Mouse (Mus musculus): ENCODE data around the gene Cic.

Gene Cic

GRCm38 (mm10) chr7:25281734-25282601, 14.5 kb downstream of the Cic start:
- peak; percentile 92 for DNase-seq (ENCODE audit: low read depth, low spot score)

- no peak for DNase-seq (ENCODE audit: low read depth, low spot score)
Observed at GRCm38 (mm10) chr7:25282731-25283211, 15.3 kb downstream of the Cic start.

- DNase-seq (ENCODE audit: low read depth, low spot score): no peak
Observed at GRCm38 (mm10) chr7:25283637-25284036, 16.1 kb downstream of the Cic start.

GRCm38 (mm10) chr7:25284171-25284570, 16.7 kb downstream of the Cic start:
- no peak for DNase-seq (ENCODE audit: low read depth, low spot score)

GRCm38 (mm10) chr7:25284766-25285165, 17.3 kb downstream of the Cic start:
- no peak for DNase-seq (ENCODE audit: low read depth, low spot score)

- DNase-seq (ENCODE audit: low read depth, low spot score): no peak
Observed at GRCm38 (mm10) chr7:25285511-25286238, 18.2 kb downstream of the Cic start.

- no peak for DNase-seq (ENCODE audit: low read depth, low spot score)
Observed at GRCm38 (mm10) chr7:25286989-25287388, 19.5 kb downstream of the Cic start.

GRCm38 (mm10) chr7:25288011-25288410, 20.5 kb downstream of the Cic start:
- no peak for DNase-seq (ENCODE audit: low read depth, low spot score)

- no peak for DNase-seq (ENCODE audit: low read depth, low spot score)
Observed at GRCm38 (mm10) chr7:25288721-25289120, 21.2 kb downstream of the Cic start.

- DNase-seq (ENCODE audit: low read depth, low spot score): no peak
Observed at GRCm38 (mm10) chr7:25289925-25290324, 22.4 kb downstream of the Cic start.

- no peak for DNase-seq (ENCODE audit: low read depth, low spot score)
Observed at GRCm38 (mm10) chr7:25290463-25290862, 23.0 kb downstream of the Cic start.

GRCm38 (mm10) chr7:25290911-25291310, 23.4 kb downstream of the Cic start:
- DNase-seq (ENCODE audit: low read depth, low spot score): no peak

- DNase-seq (ENCODE audit: low read depth, low spot score): no peak
Observed at GRCm38 (mm10) chr7:25292107-25292506, 24.6 kb downstream of the Cic start.

- DNase-seq (ENCODE audit: low read depth, low spot score): no peak
Observed at GRCm38 (mm10) chr7:25293191-25293739, 25.8 kb downstream of the Cic start.

GRCm38 (mm10) chr7:25294495-25294894, 27.0 kb downstream of the Cic start:
- no peak for DNase-seq (ENCODE audit: low read depth, low spot score)

GRCm38 (mm10) chr7:25294960-25295722, 27.6 kb downstream of the Cic start:
- DNase-seq (ENCODE audit: low read depth, low spot score): no peak

GRCm38 (mm10) chr7:25296945-25297453, 29.5 kb downstream of the Cic start:
- DNase-seq (ENCODE audit: low read depth, low spot score): no peak

GRCm38 (mm10) chr7:25297454-25298325, 30.2 kb downstream of the Cic start, which contains the start of gene Pafah1b3:
Pafah1b3 (minus strand) TSS chr7:25297986.
- DNase-seq (ENCODE audit: low read depth, low spot score): peak; percentile 90

- DNase-seq (ENCODE audit: low read depth, low spot score): no peak
Observed at GRCm38 (mm10) chr7:25301063-25301462, 33.6 kb downstream of the Cic start, which contains the start of gene Prr19. Prr19 (plus strand) TSS chr7:25301411.

GRCm38 (mm10) chr7:25303003-25303684, 35.6 kb downstream of the Cic start:
- DNase-seq (ENCODE audit: low read depth, low spot score): no peak
